In genomic region chr3:104811752-104812151, GRCm38 (mm10) we compare ENCODE assay signal across 30 mouse cellular contexts. TPM values are rescaled to one million over a fixed set of nuclear protein-coding genes. Genes with fewer than 3 reads are reported as not detected.
DNase-seq lines count a peak whose midpoint lies in the region; ATAC-seq and TF ChIP-seq lines count a peak whose summit lies in the region.
"Had no signal": no experiment of that assay in that cellular context is flagged by ENCODE, and none has a peak within 500 bp of the region (broad histone marks: within the 10 kb centered on the region; RNA-seq: fewer than 3 reads in every experiment).

No protein-coding gene starts in this region.

- H3K27ac ChIP-seq in liver, postnatal 0 days (ENCODE audit: low read depth), result peak overlapping the region; percentile 70
- H3K27ac ChIP-seq in liver, embryonic 11.5 days (ENCODE audit: low read depth, low read length), result no peak overlapping the region
- H3K27ac ChIP-seq in stomach, embryonic 16.5 days (ENCODE audit: low read length), result peak overlapping the region; percentile 2; the same call in 1 of the 2 replicates
- H3K27ac ChIP-seq: forebrain, embryonic 15.5 days; heart, adult 2 months; hindbrain, embryonic 14.5 days; kidney, postnatal 0 days; liver, embryonic 15.5 days; lung, embryonic 15.5 days; midbrain, embryonic 15.5 days; neural tube, embryonic 15.5 days had no signal

- TF ChIP-seq EP300 in liver, postnatal 0 days (IDR thresholded peaks at IDR 0.05; ENCODE audit: low read depth), result no peak

- peak overlapping the region; percentile 22; the same call in 1 of the 2 replicates for H3K4me2 ChIP-seq in liver, postnatal 0 days (ENCODE audit: low read depth, low read length)
- H3K4me2 ChIP-seq in liver, embryonic 11.5 days, result no peak overlapping the region
- H3K4me2 ChIP-seq in stomach, embryonic 16.5 days (ENCODE audit: low read depth, low read length), result no peak overlapping the region
- H3K4me2 ChIP-seq: forebrain, embryonic 15.5 days; heart, embryonic 12.5 days; hindbrain, embryonic 14.5 days; liver, embryonic 15.5 days; lung, embryonic 15.5 days; midbrain, embryonic 15.5 days; neural tube, embryonic 15.5 days had no signal

- no peak for TF ChIP-seq CTCF in liver, postnatal 0 days (IDR thresholded peaks at IDR 0.05; ENCODE audit: low read depth)

- no peak overlapping the region for H3K9ac ChIP-seq in liver, postnatal 0 days (replicated peaks)
- H3K9ac ChIP-seq in liver, embryonic 11.5 days (ENCODE audit: low read depth, low read length), result no peak overlapping the region
- no peak overlapping the region for H3K9ac ChIP-seq in stomach, embryonic 16.5 days (ENCODE audit: low read length)
- H3K9ac ChIP-seq: forebrain, embryonic 15.5 days; heart, embryonic 12.5 days; hindbrain, embryonic 14.5 days; liver, embryonic 15.5 days; lung, embryonic 15.5 days; midbrain, embryonic 15.5 days; neural tube, embryonic 15.5 days had no signal

- H3K9me3 ChIP-seq in liver, postnatal 0 days (ENCODE audit: low read length), result no peaks in the 10 kb centered on the region
- H3K9me3 ChIP-seq in liver, embryonic 11.5 days (ENCODE audit: control insufficient read depth, low read length), result no peaks in the 10 kb centered on the region
- H3K9me3 ChIP-seq in stomach, embryonic 16.5 days (replicated peaks; ENCODE audit: control insufficient read depth, low read length), result no peaks in the 10 kb centered on the region
- H3K9me3 ChIP-seq: forebrain, embryonic 15.5 days; heart, embryonic 12.5 days; liver, embryonic 15.5 days; lung, embryonic 15.5 days; midbrain, embryonic 15.5 days; neural tube, embryonic 15.5 days had no signal

- no peak overlapping the region for H3K4me3 ChIP-seq in liver, postnatal 0 days (ENCODE audit: low read depth, low read length)
- no peak overlapping the region for H3K4me3 ChIP-seq in liver, embryonic 11.5 days (ENCODE audit: low read depth, low read length)
- no peak overlapping the region for H3K4me3 ChIP-seq in stomach, embryonic 16.5 days (replicated peaks; ENCODE audit: low read length)
- H3K4me3 ChIP-seq: forebrain, embryonic 15.5 days; heart, adult 2 months; heart, embryonic 12.5 days; liver, embryonic 15.5 days; lung, embryonic 15.5 days; midbrain, embryonic 15.5 days; neural tube, embryonic 15.5 days had no signal

- no peak for ATAC-seq in liver, postnatal 0 days
- ATAC-seq in liver, embryonic 11.5 days (replicated peaks; ENCODE audit: low FRiP score), result no peak
- ATAC-seq in stomach, embryonic 16.5 days (ENCODE audit: insufficient read depth, low FRiP score), result peak; percentile 64; the same call in 1 of the 2 replicates
- no peak for ATAC-seq in megakaryocyte progenitor cell, adult 5-6 weeks (replicated peaks; ENCODE audit: poor library complexity)
- ATAC-seq: forebrain, embryonic 15.5 days; midbrain, embryonic 15.5 days had no signal

- DNase-seq in liver, postnatal 0 days, result no peak
- DNase-seq in liver, embryonic 11.5 days (ENCODE audit: low spot score), result no peak
- DNase-seq in ES-CJ7 (ENCODE audit: low read depth, low spot score), result peak; percentile 84
- peak; percentile 87 for DNase-seq in ZHBTc4 (ENCODE audit: low read depth, low spot score)
- no peak for DNase-seq in gastrocnemius, postnatal 10 days
- DNase-seq in cerebellum, postnatal 36 days, result no peak
- DNase-seq: adrenal gland, postnatal 10 days; B cell, adult 2 months; cerebellum, adult 11-12 months; cerebellum, postnatal 10 days; gastrocnemius, postnatal 36 days; heart, adult 2 months; kidney, adult 2 months; layer of hippocampus, adult 9-11 months; liver; retina, postnatal 1 day; right cerebral cortex, postnatal 14 days had no signal

- H3K4me1 ChIP-seq in liver, postnatal 0 days (ENCODE audit: insufficient read depth), result peaks cover 12% of the 10 kb centered on the region
- H3K4me1 ChIP-seq in liver, embryonic 11.5 days (replicated peaks; ENCODE audit: control insufficient read depth, insufficient read depth, low read length), result peaks cover 3% of the 10 kb centered on the region
- H3K4me1 ChIP-seq in stomach, embryonic 16.5 days (ENCODE audit: control insufficient read depth, insufficient read depth, low read length), result peaks cover 15% of the 10 kb centered on the region

- H3K27me3 ChIP-seq in liver, postnatal 0 days (ENCODE audit: insufficient read depth, low read length), result no peaks in the 10 kb centered on the region
- no peaks in the 10 kb centered on the region for H3K27me3 ChIP-seq in liver, embryonic 11.5 days (replicated peaks; ENCODE audit: control insufficient read depth, insufficient read depth, low read length)
- no peaks in the 10 kb centered on the region for H3K27me3 ChIP-seq in stomach, embryonic 16.5 days (ENCODE audit: control insufficient read depth, insufficient read depth, low read length)
- H3K27me3 ChIP-seq: forebrain, embryonic 15.5 days; heart, embryonic 12.5 days; liver, embryonic 15.5 days; lung, embryonic 15.5 days; midbrain, embryonic 15.5 days; neural tube, embryonic 15.5 days had no signal

- no peaks in the 10 kb centered on the region for H3K36me3 ChIP-seq in liver, postnatal 0 days (replicated peaks; ENCODE audit: insufficient read depth, low read length)
- peaks cover 2% of the 10 kb centered on the region; the same call in 1 of the 2 replicates for H3K36me3 ChIP-seq in liver, embryonic 11.5 days (ENCODE audit: control insufficient read depth, insufficient read depth, low read length)
- no peaks in the 10 kb centered on the region for H3K36me3 ChIP-seq in stomach, embryonic 16.5 days (ENCODE audit: control insufficient read depth, insufficient read depth, low read length)
- H3K36me3 ChIP-seq: forebrain, embryonic 15.5 days; liver, embryonic 15.5 days; lung, embryonic 15.5 days; midbrain, embryonic 15.5 days; neural tube, embryonic 15.5 days had no signal

- WGBS in liver, postnatal 0 days (ENCODE audit: insufficient replicate concordance), result 59% methylated on average over 3 of the region's 3 CpGs
- WGBS in liver, embryonic 11.5 days, result 54% methylated on average over 3 of the region's 3 CpGs
- WGBS in stomach, embryonic 16.5 days, result 19% methylated on average over 3 of the region's 3 CpGs

RNA-seq across cellular contexts. Expression of gene Mov10, which starts 6.6 kb away (rescaled TPM):
- 36.1 and 37.3 TPM in 2 replicates for polyA plus RNA-seq in liver, postnatal 0 days (2015; fragmentation: Nextera tagmentation; extraction: Ambion mirVana)
- 36.0 and 37.7 TPM in 2 replicates for polyA plus RNA-seq in liver, embryonic 11.5 days (2014; fragmentation: Nextera tagmentation; extraction: Ambion mirVana)
- 68.0 and 78.2 TPM in 2 replicates for polyA plus RNA-seq in stomach, embryonic 16.5 days (2015; fragmentation: Nextera tagmentation; extraction: Ambion mirVana)
- 5.8 and 8.9 TPM in 2 replicates for total RNA-seq in megakaryocyte progenitor cell, adult 5-6 weeks (2015)
- 2.0 and 4.4 TPM in 2 replicates for total RNA-seq in megakaryocyte progenitor cell, adult 5-6 weeks (2017)
- 1 to 10 TPM; 5.5 to 8.7 TPM for total RNA-seq in gastrocnemius, postnatal 10 days (2021)

RNA-seq across cellular contexts. Expression of gene Rhoc, which starts 23.6 kb away (rescaled TPM):
- polyA plus RNA-seq in liver, postnatal 0 days (2015; fragmentation: Nextera tagmentation; extraction: Ambion mirVana), result 37.0 and 38.1 TPM in 2 replicates
- polyA plus RNA-seq in liver, embryonic 11.5 days (2014; fragmentation: Nextera tagmentation; extraction: Ambion mirVana), result 57.3 and 64.9 TPM in 2 replicates
- polyA plus RNA-seq in stomach, embryonic 16.5 days (2015; fragmentation: Nextera tagmentation; extraction: Ambion mirVana), result 163 and 168 TPM in 2 replicates
- 0.37 TPM in 1 of 2 replicates, not detected in the other for total RNA-seq in megakaryocyte progenitor cell, adult 5-6 weeks (2015)
- not detected in 2 replicates for total RNA-seq in megakaryocyte progenitor cell, adult 5-6 weeks (2017)
- 100 to 1,000 TPM in 1 of 2 experiments, 10 to 100 TPM in 1; 96.3 to 130 TPM for total RNA-seq in gastrocnemius, postnatal 10 days (2021)
- total RNA-seq: megakaryocyte-erythroid progenitor cell, adult 5-6 weeks had no signal

RNA-seq across cellular contexts. Expression of gene Fam19a3, which starts 30.1 kb away (rescaled TPM):
- 0.02 TPM in 1 of 2 replicates, not detected in the other for polyA plus RNA-seq in liver, postnatal 0 days (2015; fragmentation: Nextera tagmentation; extraction: Ambion mirVana)
- not detected in 2 replicates for polyA plus RNA-seq in liver, embryonic 11.5 days (2014; fragmentation: Nextera tagmentation; extraction: Ambion mirVana)
- 0.03 and 0.06 TPM in 2 replicates for polyA plus RNA-seq in stomach, embryonic 16.5 days (2015; fragmentation: Nextera tagmentation; extraction: Ambion mirVana)
- not detected in 2 replicates for total RNA-seq in megakaryocyte progenitor cell, adult 5-6 weeks (2015)
- total RNA-seq in megakaryocyte progenitor cell, adult 5-6 weeks (2017), result not detected in 2 replicates
- total RNA-seq in gastrocnemius, postnatal 10 days (2021), result 1 to 10 TPM; 3.8 TPM
- total RNA-seq: hematopoietic stem cell, adult 5-6 weeks; left cerebral cortex, postnatal 10 days; megakaryocyte-erythroid progenitor cell, adult 5-6 weeks had no signal
- polyA plus RNA-seq: liver, embryonic 15.5 days had no signal

RNA-seq across cellular contexts. Expression of gene Ppm1j, which starts 30.9 kb away (rescaled TPM):
- 0.30 and 0.31 TPM in 2 replicates for polyA plus RNA-seq in liver, postnatal 0 days (2015; fragmentation: Nextera tagmentation; extraction: Ambion mirVana)
- 1.8 and 1.9 TPM in 2 replicates for polyA plus RNA-seq in liver, embryonic 11.5 days (2014; fragmentation: Nextera tagmentation; extraction: Ambion mirVana)
- 3.2 and 3.6 TPM in 2 replicates for polyA plus RNA-seq in stomach, embryonic 16.5 days (2015; fragmentation: Nextera tagmentation; extraction: Ambion mirVana)
- total RNA-seq in megakaryocyte progenitor cell, adult 5-6 weeks (2015), result not detected in 2 replicates
- not detected in 2 replicates for total RNA-seq in megakaryocyte progenitor cell, adult 5-6 weeks (2017)
- total RNA-seq in gastrocnemius, postnatal 10 days (2021), result 10 to 100 TPM; 31.9 to 32.4 TPM
- total RNA-seq: hematopoietic stem cell, adult 5-6 weeks; megakaryocyte-erythroid progenitor cell, adult 5-6 weeks had no signal

RNA-seq across cellular contexts. Expression of gene St7l, which starts 52.1 kb away (rescaled TPM):
- 15.8 and 16.4 TPM in 2 replicates for polyA plus RNA-seq in liver, postnatal 0 days (2015; fragmentation: Nextera tagmentation; extraction: Ambion mirVana)
- polyA plus RNA-seq in liver, embryonic 11.5 days (2014; fragmentation: Nextera tagmentation; extraction: Ambion mirVana), result 22.5 and 25.6 TPM in 2 replicates
- 37.3 and 42.3 TPM in 2 replicates for polyA plus RNA-seq in stomach, embryonic 16.5 days (2015; fragmentation: Nextera tagmentation; extraction: Ambion mirVana)
- total RNA-seq in megakaryocyte progenitor cell, adult 5-6 weeks (2015), result 22.8 and 34.5 TPM in 2 replicates
- total RNA-seq in megakaryocyte progenitor cell, adult 5-6 weeks (2017), result 28.3 and 30.7 TPM in 2 replicates
- 10 to 100 TPM; 13.8 to 20.8 TPM for total RNA-seq in gastrocnemius, postnatal 10 days (2021)

Comparison
In these comparisons a context has a peak if more than half of its experiments do, and no peak if none do; other contexts are left out.
1. DNase-seq: peak in ES-CJ7 (single experiment) and ZHBTc4 (single experiment); none in liver, postnatal 0 days (single experiment), liver, embryonic 11.5 days (single experiment), gastrocnemius, postnatal 10 days (single experiment) and cerebellum, postnatal 36 days (0 of 2).